Mouse (Mus musculus): ENCODE data around the gene Atf5.

The Atf5 gene

DNA sequence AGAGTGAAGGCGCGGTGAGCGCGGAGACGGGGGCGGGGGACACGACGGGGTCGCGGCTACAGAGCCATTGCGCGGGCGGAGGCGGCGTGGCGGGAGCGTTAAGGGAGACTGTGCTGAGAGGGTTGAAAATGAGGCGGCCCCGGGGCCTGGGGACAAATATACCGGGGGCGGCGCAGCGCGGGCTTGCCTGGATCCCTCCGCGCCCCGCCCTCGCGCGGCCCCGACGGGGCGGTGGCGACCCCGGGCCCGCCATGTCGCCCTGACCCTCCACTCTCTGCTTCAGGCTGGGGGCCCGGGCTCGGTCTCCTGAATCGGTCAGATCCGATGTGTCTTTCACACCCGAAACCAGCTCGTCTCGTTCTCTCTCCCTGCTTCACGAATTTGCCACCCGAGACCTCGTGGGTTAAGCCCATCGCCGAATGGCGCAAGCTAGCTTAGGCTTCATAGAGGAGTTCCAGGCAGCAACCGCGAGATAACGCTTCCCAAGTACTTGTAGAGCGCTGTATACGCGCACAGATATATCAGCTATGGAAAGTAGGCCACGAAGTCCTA is at the start of gene Atf5:
Gene Atf5 (minus strand): TSS at position 189 of the 552 bp plus-strand sequence.
- no peak for DNase-seq

GRCm38 (mm10) chr7:44864595-44865542 is 48.4 kb upstream of the Atf5 start:
- no peak for DNase-seq

DNA sequence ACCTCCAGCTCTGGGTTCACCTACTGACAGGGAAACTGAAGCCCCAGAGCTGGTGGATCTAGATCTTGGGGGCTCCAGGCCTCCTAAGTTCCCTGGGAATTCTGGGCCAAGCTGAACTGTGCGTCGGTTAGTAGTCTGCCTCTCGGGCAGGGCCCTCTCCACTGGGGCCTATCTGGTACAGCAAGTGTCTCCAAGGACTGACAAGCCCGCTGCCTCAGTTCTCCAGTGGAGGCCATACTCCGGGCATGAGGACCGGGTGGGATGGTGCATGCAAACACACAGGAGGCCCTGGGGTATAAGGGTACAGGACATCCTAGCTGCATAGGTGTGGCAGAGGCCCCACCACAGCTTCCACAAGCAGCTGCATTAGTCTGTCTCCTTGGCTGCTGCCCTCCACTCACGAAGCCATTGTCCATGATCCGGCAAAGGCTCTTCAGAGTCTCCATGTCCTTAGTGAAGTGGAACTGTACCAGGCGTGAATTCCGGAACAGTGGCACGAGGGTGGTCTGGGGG is 47.6 kb upstream of the Atf5 start:
- no peak for DNase-seq

DNA sequence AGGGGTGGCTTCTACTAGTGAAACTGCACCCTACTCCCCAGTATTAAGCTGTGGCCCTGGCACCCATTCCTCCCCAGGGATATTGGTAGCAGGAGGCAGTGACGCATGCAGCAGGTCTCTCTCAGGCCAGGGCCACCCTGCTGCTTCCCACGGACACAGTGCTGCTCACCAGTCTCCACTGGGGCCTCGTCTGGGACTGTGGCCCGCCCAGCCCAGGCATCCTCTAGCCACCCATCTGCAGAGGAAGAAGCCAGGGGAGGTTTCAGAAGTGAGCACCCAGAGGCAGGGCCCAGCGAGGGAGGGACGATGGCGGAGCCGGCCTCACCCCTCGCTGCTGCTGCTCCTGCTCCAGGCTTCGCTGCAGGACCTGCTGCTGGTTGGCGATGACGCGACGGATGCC is 46.8 kb upstream of the Atf5 start:
- no peak for DNase-seq

GRCm38 (mm10) chr7:44862434-44862833 is 46.0 kb upstream of the Atf5 start:
- no peak for DNase-seq

GRCm38 (mm10) chr7:44861429-44861816 is 45.0 kb upstream of the Atf5 start:
- no peak for DNase-seq

- peak; percentile 73 for DNase-seq
These were observed 44.3 kb upstream of the Atf5 start for GRCm38 (mm10) chr7:44860576-44861428.

GRCm38 (mm10) chr7:44859896-44860295 is 43.4 kb upstream of the Atf5 start:
- DNase-seq: no peak

DNA sequence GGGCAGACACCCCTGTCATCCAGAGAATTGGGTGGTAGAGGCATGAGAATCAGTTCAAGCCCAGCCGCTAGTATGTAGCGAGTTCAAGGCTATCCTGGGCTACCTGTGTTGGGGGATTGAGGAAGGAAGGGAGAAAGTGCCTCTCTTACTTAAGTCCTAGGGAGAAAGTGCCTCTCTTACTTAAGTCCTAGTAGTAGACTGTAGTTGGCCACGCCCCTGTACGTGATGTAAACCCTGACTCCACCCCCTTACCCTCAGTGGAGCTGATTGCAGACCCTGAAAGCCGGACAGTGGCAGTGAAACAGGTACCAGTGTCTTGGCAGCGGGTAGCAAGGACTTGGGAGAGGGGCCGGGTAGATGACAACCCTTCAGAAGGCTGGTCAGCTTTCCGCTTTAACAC is 41.4 kb upstream of the Atf5 start:
- peak; percentile 42 for DNase-seq

DNA sequence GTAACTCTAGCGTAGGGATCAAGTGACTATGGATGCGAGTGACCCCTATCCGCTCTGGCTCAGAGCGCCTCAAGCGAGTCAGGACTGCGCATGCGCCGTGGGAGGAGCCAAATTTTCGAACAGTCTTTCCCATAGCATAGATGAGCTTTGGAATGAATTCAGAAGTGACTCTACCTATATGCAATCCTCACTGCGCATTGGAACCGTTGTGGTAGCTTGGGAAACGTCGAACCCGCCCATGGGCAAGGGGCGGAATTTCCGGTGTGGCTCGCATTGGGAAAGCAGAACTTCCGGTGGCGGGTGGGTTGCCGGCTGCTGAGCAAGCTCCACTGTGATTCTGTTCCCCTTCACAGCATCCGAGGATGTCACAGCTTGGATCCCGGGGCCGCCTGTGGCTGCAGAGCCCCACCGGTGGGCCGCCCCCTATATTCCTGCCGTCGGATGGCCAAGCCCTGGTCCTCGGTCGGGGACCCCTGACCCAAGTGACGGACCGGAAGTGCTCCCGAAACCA is 40.6 kb upstream of the Atf5 start, which contains the start of gene Pnkp:
Gene Pnkp (plus strand): TSS at position 98 of the 511 bp plus-strand sequence.
- DNase-seq: peak; percentile 87

GRCm38 (mm10) chr7:44856265-44856916 is 39.9 kb upstream of the Atf5 start:
- no peak for DNase-seq

GRCm38 (mm10) chr7:44855036-44855435 is 38.6 kb upstream of the Atf5 start:
- no peak for DNase-seq

GRCm38 (mm10) chr7:44854356-44855031 is 38.0 kb upstream of the Atf5 start:
- DNase-seq: peak; percentile 95

DNA sequence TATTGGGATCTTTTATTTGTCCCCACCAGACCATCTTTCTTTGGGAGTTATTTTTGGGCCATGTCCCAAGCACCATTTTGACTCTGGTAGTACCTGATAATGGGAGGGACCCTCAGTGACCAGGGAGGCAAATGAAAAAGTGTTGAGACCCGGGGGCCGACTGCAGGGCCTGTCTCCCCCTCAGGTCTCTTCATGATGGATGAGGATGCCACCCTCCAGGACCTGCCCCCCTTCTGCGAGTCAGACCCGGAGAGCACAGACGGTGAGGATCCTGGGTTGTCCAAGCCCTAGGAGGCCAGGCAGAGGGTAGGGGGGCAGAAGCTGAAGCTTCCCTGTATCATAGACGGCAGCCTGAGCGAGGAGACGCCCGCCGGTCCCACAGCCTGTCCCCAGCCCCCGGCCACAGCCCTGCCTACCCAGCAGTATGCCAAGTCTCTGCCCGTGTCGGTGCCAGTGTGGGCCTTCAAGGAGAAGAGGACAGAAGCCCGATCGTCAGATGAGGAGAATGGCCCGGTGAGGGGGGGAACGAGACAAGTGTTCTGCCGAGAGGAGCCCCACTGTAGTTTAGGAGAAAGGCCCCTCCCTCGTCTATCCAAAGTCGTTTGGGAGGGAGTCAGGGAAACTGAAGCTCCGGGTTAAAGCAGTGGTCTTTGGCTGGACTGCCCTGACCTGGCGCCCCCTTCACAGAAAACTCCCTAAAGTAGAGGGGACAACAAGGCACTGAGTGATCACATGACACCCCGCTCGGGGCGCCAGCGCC is 37.3 kb upstream of the Atf5 start:
- DNase-seq: no peak

DNA sequence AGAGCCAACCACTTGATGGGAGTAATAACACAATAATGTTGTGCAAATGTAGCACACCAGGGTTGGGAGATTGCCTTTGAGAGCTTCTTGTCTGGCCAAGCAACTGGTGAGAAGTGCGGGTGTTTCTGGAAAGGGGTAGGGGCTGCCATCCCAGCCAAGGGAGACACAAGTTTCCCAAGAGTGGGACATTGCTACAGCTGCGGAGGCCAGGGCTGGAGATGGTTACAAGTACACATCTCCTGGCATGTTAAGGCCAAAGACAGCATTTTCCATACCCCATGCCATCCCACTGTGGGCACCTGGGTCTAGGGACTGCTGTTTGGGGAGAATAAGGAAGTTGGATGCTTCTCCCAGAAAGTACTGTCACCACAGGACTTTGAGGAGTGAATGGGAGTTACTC is 36.6 kb upstream of the Atf5 start:
- DNase-seq: no peak

DNA sequence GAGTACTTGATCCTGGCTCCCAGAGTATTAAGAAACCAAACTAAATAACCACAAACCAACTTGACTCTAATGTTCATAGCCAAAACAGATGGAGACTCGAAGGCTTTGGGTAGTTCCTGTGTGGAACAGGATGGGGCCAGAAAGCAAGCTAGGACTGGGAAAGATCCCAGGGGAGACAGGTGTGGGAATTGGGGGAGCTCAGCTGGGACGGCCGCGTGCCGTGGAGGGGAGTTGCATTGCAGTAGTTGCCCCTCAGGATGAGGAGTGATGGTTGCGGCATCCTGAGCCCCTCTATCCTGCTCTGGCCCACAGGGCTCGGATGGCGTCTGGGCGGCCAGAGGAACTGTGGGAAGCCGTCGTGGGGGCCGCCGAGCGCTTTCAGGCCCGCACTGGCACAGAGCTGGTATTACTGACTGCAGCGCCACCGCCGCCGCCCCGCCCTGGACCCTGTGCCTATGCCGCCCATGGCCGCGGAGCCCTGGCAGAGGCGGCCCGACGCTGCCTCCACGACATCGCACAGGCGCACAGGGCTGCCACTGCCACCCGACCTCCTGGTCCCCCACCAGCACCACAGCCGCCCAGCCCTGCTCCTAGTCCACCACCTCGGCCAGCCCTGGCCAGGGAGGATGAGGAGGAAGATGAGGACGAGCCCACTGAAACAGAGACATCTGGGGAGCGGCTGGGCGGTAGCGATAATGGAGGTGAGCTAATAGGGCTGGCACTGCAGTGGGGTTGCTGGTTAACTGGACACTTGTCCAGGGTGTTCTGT is 36.0 kb upstream of the Atf5 start:
- no peak for DNase-seq

DNA sequence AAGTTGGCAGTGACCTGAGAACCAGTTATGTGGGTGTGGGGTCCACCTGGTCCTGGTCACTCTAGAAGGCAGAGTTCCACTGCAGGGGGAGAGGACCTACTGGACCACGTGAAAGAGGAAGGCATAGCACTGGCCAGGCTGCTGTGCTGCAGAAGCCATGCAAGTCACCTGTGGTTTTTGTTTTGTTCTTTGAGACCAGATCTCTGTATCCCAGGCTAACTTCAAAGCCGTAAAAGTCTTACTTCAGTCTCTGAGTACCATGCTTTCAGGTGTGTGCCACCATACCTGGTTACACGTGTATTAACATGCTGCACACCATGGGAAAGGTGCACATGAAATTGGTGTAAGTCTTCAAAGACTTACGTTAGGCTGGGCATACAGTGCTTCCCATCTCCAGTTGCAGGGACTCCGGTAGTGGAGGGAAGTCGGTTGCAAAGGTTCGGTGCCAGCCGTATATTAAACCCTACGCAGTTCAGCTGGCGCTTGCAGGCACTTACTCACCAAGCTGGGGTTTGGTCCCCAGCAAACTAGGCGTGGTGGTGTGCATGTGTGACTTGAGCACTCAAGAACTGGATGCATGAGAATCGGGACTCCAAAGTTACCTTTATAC is 35.3 kb upstream of the Atf5 start:
- DNase-seq: no peak

GRCm38 (mm10) chr7:44850789-44851624 is 34.5 kb upstream of the Atf5 start:
- no peak for DNase-seq

DNA sequence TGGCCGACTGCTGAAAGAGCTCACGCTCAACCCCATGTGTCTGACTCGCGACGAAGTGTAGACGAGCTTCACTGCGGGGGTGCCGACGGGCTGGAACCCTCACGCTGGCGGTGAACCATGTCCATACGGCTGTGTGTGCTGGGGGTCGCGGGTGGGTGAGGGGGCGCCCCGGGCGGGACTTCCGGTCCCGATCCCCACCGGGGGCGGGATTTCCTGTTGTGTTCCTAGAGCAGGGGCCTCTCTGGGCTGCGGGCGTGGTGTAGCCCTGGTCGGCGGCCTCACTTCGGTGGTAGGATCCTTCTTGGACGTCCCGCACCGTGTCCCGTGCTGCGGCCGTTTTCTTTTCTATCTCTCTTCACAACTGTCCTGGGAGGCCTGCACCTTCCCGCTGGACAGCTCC is 33.7 kb upstream of the Atf5 start:
- peak; percentile 80 for DNase-seq
